Mouse (Mus musculus) layer of hippocampus, adult 9-11 months (tissue): ENCODE data around the gene Llgl1.

Experiments used
- DNase-seq: peaks from one replicate; pipeline ENCODE4 v3.0.0; 2022

Llgl1 gene

DNA sequence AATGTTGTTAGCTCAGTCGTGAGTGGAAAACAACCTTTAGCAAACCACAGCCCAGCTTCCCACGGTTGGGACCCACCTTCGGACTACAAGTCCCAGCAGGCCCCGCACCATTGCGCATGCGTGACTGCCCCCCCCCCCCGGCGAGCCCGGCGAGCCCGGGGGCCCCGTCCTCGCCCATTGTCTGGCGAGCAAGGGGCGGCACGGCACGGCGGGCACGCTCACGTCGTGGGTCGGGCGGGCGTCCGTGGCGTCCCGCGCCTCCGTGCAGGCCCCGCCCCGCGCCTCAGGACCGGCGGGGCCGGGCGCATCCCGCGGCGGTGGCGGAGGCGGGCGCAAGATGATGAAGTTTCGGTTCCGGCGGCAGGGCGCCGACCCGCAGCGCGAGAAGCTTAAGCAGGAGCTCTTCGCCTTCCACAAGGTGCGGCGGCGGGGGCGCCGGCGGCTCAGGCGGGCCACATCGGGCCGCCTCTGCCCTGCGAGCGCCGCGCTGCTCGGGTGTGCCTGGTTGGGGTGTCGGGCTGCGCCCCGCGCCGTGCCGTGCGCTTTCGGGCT lies at the start of gene Llgl1:
Llgl1 (plus strand) TSS at position 200 of the 552 bp plus-strand sequence.
- peak; percentile 86 for DNase-seq

DNA sequence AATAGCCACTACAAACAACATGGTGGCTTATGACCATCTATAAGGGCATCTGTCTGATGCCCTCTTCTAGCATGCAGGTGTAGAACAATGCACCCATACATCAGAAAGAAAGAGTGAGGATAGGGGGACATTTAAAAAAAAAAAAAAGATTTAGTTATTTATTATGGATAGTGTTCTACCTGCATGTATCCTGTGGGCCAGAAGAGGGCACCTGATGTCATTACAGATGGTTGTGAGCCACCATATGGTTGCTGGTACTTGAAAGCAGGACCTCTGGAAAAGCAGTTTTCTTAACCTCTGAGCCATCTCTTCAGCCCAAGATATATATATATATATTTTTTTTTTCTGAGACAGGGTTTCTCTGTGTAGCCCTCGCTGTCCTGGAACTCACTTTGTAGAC lies 3.4 kb upstream of the Llgl1 start:
- no peak for DNase-seq

DNA sequence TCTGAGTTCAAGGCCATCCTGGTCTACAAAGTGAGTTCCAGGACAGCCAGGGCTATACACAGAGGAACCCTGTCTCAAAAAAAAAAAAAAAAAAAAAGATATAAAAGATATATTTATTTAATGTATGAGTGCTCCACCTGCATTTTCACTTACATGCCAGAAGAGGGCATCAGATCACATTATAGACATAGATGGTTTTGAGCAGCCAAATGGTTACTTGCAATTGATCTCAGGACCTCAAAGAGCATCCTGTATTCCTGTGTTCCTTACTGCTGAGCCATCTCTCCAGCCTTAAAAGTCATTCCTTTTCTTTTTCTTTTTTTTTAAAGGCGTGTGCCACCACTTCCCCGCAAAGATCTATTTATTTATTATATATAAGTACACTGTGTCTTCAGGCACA lies 2.0 kb upstream of the Llgl1 start:
- peak; percentile 1 for DNase-seq

DNA sequence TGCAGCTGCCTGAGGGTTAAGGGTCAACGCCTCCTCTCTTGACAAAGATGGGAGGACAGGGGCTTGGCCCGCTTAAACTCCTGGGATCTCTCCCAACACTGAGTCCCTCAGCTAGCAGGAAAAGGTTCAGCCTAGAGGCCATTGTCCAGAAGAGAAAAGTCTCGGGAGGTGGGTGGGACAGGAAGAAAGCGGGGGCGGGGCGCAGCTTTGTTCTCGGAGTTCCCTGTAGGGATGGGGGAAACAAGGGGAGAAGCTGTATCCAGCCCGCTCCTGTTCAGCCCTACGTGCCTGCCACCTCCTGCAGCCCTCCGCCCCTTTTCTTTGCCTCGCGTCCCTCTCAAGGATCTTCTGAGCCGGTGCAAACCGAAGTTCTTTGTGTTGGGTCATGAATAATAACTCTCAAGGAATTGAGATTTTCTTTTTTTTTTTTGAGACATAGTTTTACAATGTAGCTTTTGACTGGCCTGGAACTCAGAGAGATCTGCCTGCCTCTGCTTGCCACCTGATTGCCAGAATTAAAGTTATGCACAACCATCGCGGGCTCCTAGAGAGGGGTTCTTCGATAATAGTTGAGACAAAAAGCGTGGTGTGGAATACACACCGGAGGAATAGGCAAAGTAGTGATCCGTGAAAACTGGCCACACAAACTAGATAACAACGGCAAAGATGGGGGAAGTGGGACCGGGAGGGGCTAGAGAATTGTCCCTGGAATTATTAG lies 558 bp upstream of the Llgl1 start:
- peak; percentile 32 for DNase-seq

- peak; percentile 4 for DNase-seq
Observed at GRCm38 (mm10) chr11:60700320-60701185, 1.0 kb downstream of the Llgl1 start.

DNA sequence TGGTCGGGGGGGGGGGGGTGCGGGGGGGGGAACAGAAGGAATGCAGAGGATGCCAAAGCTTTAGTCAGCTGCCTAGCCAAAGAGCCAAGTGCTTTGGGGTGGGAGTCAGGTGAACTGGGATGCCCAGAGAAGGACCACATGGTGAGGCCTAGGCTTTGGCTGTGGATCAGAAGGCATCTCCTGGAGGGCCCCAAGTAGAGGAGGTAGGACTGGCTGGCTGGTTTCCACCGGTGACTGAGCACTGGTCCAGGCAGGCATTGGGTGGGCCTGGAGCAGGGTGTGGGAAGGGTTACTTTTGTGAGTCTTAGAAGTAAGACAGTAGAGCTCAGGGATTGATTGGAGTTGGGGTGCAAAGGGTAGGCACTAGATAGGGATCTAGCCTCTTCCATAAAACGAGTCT lies 2.1 kb downstream of the Llgl1 start:
- DNase-seq, result peak; percentile 7

DNA sequence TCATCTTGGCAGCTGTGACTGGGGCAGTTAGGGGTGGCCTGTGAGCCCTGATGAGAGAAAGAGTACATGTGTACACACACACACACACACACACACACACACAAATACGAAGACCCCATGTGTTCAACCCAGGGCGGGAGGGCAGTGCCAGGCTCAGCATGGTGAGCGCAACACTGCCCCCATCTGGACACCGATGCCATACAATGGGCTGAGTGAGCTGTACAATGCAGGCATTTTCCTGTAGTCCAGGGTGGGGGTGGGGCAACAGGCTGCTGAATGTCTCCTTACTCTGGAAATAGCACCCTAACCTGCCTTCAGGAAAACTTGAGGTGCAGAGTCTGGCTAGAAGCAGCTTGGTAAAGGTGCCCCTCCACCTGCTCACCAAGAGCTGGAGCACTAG lies 3.6 kb downstream of the Llgl1 start:
- DNase-seq, result peak; percentile 88

DNA sequence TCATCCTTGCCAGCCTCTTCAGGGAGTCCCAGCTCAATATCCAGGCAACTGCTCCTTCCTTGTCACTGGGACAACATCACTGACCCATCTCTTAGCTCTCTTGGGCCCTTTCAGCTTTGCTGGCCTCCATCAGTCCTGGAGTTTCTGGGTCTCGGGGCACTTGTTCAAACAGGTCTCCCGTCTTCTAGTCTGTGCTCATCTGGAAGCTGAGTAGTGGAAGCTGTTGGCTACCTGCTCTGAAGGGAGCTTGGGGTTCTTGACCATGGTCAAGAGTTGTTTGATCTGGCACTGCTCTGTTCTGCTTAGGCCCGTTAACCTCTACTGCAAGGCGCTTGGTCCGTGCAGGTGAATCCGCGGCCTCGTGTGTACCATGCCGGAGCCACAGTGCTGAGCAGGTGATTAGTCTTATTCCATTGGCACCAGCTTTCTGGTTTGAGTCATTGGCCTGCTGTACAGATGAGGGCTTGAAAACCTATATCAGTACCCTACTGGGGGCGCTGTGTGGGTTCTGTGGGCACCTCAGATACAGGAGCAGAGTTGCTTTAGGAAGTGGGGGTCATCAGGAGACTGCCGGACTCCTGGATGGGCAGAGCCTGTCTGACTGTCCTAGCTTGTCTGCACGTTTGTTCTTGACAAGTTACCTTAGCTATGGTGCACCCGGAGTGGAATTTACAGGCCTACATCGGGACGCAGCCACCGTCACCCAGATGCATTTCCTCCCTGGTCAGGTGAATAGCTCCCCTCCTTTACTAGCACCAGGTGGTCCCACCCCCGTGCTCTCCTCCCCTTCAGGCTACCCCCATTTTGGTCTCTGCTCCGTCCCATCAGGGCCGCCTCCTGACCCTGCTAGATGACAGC lies 4.7 kb downstream of the Llgl1 start:
- peak; percentile 6 for DNase-seq

GRCm38 (mm10) chr11:60705255-60705654 lies 5.7 kb downstream of the Llgl1 start:
- no peak for DNase-seq

GRCm38 (mm10) chr11:60706076-60706475 lies 6.6 kb downstream of the Llgl1 start:
- DNase-seq, result no peak

- peak; percentile 18 for DNase-seq
Observed at GRCm38 (mm10) chr11:60706696-60707480, 7.4 kb downstream of the Llgl1 start.

GRCm38 (mm10) chr11:60707672-60708071 lies 8.1 kb downstream of the Llgl1 start:
- DNase-seq, result peak; percentile 58

DNA sequence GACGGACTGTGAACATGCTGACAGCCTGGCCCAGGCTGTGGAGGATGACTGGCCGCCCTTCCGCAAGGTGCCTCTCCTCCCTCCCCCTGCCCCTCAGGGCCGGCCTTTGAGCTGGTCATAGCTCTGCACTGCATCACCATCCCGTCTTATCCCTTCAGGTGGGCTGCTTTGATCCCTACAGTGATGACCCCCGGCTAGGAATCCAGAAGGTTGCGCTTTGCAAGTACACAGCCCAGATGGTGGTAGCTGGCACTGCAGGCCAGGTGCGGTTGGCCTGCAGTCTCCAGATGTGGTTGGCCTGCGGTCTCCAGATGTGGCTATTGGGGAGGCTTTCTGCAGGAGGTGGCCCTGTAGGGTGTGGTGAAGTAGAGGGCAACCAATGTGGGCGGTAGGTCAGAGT lies 9.1 kb downstream of the Llgl1 start:
- DNase-seq, result no peak

- peak; percentile 1 for DNase-seq
Observed at GRCm38 (mm10) chr11:60709481-60710465, 10.2 kb downstream of the Llgl1 start.

GRCm38 (mm10) chr11:60711218-60711617 lies 11.7 kb downstream of the Llgl1 start:
- DNase-seq, result no peak

GRCm38 (mm10) chr11:60712040-60712439 lies 12.5 kb downstream of the Llgl1 start:
- DNase-seq, result no peak

DNA sequence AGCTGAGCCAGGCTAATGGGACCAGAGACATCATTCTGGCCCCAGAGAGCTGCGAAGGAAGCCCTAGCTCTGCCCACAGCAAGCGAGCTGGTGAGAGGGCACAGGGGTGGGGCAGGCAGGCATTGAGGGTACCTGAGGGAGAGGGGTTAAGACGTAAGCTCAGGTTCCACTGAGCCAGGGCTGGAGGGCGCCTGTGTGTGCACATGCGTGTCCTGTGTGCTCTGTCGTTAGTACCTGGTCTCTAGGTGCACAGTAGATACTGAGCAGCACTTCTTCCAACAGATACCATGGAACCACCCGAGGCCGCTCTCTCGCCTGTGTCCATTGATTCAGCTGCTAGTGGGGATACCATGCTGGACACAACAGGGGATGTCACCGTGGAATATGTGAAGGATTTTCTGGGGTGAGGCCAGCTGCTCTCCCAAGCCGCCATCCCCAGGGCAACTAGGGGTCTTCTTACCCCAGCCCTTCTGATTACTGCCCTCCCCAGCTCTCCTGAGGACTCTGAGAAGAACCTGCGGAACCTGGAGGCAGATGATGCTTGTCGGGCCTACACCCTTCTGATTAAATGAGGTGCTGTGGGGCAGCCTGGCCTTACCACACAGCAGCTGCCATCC lies 13.2 kb downstream of the Llgl1 start:
- DNase-seq, result no peak

GRCm38 (mm10) chr11:60715833-60716232 lies 16.3 kb downstream of the Llgl1 start:
- no peak for DNase-seq

- no peak for DNase-seq
Observed at GRCm38 (mm10) chr11:60719263-60719662, 19.7 kb downstream of the Llgl1 start.
